Comparison of ENCODE assay signal across 30 mouse cellular contexts in the genomic region with DNA sequence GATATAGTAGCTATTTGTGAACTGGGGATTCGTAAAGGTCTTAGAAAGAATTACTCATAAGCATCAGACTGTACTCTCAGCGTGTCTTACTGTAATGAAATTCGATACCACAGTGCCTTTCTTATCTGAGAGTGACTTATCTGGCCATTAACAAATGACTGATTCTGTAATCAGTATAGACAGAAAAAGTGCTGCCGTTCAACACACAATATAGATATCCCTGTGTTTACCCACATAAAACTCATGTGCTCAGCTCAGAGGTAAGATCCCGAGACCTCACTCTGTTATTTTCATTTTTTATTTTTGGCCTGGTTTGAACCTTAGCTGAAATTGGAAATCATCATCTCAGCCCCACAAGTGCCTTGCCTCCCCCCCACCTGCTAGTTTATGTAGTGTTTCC.
"Had no signal": no experiment of that assay in that cellular context is flagged by ENCODE, and none has a peak within 500 bp of the region (broad histone marks: within the 10 kb centered on the region; RNA-seq: fewer than 3 reads in every experiment).

No protein-coding gene starts in this region.

- H3K4me1 ChIP-seq: heart, embryonic 15.5 days; hindbrain, embryonic 10.5 days; hindbrain, embryonic 15.5 days; intestine, embryonic 15.5 days; kidney, embryonic 15.5 days had no signal

- H3K27ac ChIP-seq: heart, embryonic 13.5 days; heart, embryonic 15.5 days; hindbrain, embryonic 10.5 days; hindbrain, embryonic 12.5 days; hindbrain, embryonic 13.5 days; hindbrain, embryonic 14.5 days; hindbrain, embryonic 15.5 days; hindbrain, postnatal 0 days; intestine, embryonic 15.5 days; kidney, embryonic 15.5 days; kidney, postnatal 0 days; layer of hippocampus, adult 2 months; left cerebral cortex, adult 2 months had no signal

- H3K9me3 ChIP-seq: heart, embryonic 12.5 days; heart, embryonic 13.5 days; heart, embryonic 15.5 days; hindbrain, embryonic 10.5 days; hindbrain, embryonic 12.5 days; hindbrain, embryonic 13.5 days; hindbrain, embryonic 15.5 days; intestine, embryonic 15.5 days; kidney, embryonic 15.5 days had no signal

- H3K9ac ChIP-seq: heart, embryonic 12.5 days; heart, embryonic 13.5 days; heart, embryonic 15.5 days; hindbrain, embryonic 12.5 days; hindbrain, embryonic 13.5 days; hindbrain, embryonic 14.5 days; hindbrain, embryonic 15.5 days; intestine, embryonic 15.5 days; kidney, embryonic 15.5 days had no signal

- H3K27me3 ChIP-seq: heart, embryonic 12.5 days; hindbrain, embryonic 12.5 days; hindbrain, embryonic 13.5 days; hindbrain, embryonic 15.5 days; intestine, embryonic 15.5 days; kidney, embryonic 15.5 days had no signal

- DNase-seq: heart, postnatal 10 days; heart, postnatal 14 days; heart, postnatal 36 days; heart, postnatal 4 days; kidney, adult 11 months; kidney, adult 18-20 months; kidney, adult 2 months; kidney, adult 8-10 months; kidney, adult 9 months; kidney, postnatal 10 days; kidney, postnatal 14 days; kidney, postnatal 25 days; kidney, postnatal 36 days; kidney, postnatal 4 days; layer of hippocampus, adult 9-11 months; layer of hippocampus, postnatal 36 days had no signal

- H3K36me3 ChIP-seq: heart, embryonic 12.5 days; heart, embryonic 13.5 days; heart, embryonic 15.5 days; hindbrain, embryonic 10.5 days; hindbrain, embryonic 12.5 days; hindbrain, embryonic 13.5 days; hindbrain, embryonic 15.5 days; intestine, embryonic 15.5 days; kidney, embryonic 15.5 days had no signal

- H3K4me3 ChIP-seq: heart, embryonic 12.5 days; heart, embryonic 13.5 days; heart, embryonic 15.5 days; hindbrain, embryonic 10.5 days; hindbrain, embryonic 12.5 days; hindbrain, embryonic 13.5 days; hindbrain, embryonic 15.5 days; intestine, embryonic 15.5 days; kidney, embryonic 15.5 days; layer of hippocampus, adult 2 months; left cerebral cortex, adult 2 months had no signal
